Mouse (Mus musculus) ES-Bruce4 (cell line): ENCODE measurements around the gene Cyth3.

ENCODE experiments used
- CTCF ChIP-seq: IDR thresholded peaks from one replicate; pipeline ENCODE4 v1.8.1; 2011; ENCODE audit warnings: low read depth, low read length
- EP300 ChIP-seq: IDR thresholded peaks from 2 replicates; pipeline ENCODE4 v1.6.1; 2011; ENCODE audit warnings: low read depth, low read length; ENCODE audit not compliant: insufficient read depth
- POLR2A ChIP-seq: IDR thresholded peaks from one replicate; pipeline ENCODE4 v1.8.1; 2011; ENCODE audit warnings: low read length; ENCODE audit not compliant: insufficient read depth

DNA sequence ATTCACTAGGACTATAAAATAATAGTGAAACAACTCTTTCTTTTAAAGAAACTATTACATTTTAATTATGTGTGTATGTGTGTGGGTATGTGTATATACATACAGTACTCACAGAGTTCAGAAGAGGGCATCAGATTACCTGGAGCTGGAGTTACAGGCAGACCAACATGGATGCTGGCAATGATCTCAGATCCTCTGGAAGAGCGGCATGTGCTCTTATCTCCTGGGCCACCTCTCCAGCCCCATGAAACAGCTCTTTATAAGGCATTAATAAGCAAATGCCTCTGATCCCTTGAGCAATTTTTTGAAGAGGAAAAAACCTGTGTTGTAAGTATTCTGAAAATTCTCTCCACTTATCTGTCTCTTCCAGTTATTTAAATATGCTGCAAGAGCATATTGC is 43.8 kb downstream of the Cyth3 start:
- TF ChIP-seq POLR2A (no peak), CTCF (no peak), EP300 (no peak)
